Mouse (Mus musculus): ENCODE measurements around the gene Ppp1cb. TPM values are rescaled to one million over a fixed set of nuclear protein-coding genes. Genes with fewer than 3 reads are reported as not detected.

The Ppp1cb gene
- total RNA-seq (2023; ENCODE audit: inconsistent age), result 198 to 214 TPM (median 206 TPM) in 4 replicates

GRCm38 (mm10) chr5:32458408-32459143 lies at the start of gene Ppp1cb:
Gene Ppp1cb (plus strand): TSS chr5:32458843.

Other genes starting within 250 kb of the Ppp1cb start
- not detected in 4 replicates for gene Plb1, start 226.1 kb upstream of the Ppp1cb start, total RNA-seq (2023; ENCODE audit: inconsistent age)
- gene Yes1, start 152.3 kb downstream of the Ppp1cb start, total RNA-seq (2023; ENCODE audit: inconsistent age), result 0.90 to 2.7 TPM (median 1.9 TPM) in 4 replicates